Mouse (Mus musculus) brain, embryonic 14.5 days (tissue): ENCODE data around the gene Zfyve9. TPM values are rescaled to one million over a fixed set of nuclear protein-coding genes. Genes with fewer than 3 reads are reported as not detected.

ENCODE experiments used
- DNase-seq: peaks from one replicate; pipeline ENCODE4 v3.0.0-alpha.2; 2011; ENCODE audit warnings: low read depth
- CTCF ChIP-seq: fragments of 200-500 bp; IDR thresholded peaks from 2 replicates; pipeline ENCODE4 v1.5.1; 2012; ENCODE audit warnings: inconsistent platforms, mild to moderate bottlenecking, moderate library complexity, borderline replicate concordance; ENCODE audit not compliant: insufficient read depth, insufficient read length; ENCODE audit errors: extremely low read depth
- POLR2A ChIP-seq: fragments of 200-500 bp; IDR thresholded peaks from 2 replicates; pipeline ENCODE4 v1.6.1; 2012; ENCODE audit warnings: mild to moderate bottlenecking, inconsistent platforms, borderline replicate concordance; ENCODE audit not compliant: poor library complexity, insufficient read depth, insufficient read length, severe bottlenecking; ENCODE audit errors: extremely low read depth
- polyA plus RNA-seq: library from polyadenylated mRNA; depleted of rRNA; stranded (reverse); fragments of >200 nt; gene quantifications from 2 replicates; pipeline ENCODE4 v1.2.3, GENCODE M21; 2012

Gene Zfyve9
- polyA plus RNA-seq, 1 experiment, result 15.2 TPM

DNA sequence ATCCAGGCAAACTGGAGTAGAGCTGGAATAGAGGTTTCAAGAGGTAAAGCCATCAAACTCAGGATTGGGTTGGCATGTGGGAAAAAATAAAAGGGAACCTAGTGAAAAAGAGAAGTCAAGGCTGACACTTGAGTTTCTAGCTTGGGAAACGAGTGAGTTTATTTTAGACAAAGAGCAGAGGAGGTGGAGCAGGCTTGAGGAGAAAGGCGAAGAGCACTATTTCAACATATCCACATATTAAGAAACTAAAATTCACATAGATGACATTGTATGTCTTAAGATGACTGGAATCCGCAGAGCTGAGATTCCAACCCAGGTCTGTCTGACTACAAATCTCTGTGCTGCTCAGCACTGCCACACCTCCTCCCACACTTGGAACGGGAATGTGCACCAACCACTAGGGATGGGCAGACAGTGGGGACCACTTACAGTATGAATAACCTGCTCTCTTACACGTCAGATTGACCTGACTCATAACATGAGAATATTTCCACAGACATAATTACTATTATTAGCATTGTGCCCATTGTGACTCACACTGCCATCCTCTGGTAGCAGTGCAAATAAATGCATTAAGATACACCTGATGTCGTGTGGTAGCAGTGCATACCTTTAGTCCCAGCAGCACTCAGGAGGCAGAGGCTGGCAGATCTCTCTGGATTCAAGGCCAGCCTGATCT lies 8.8 kb upstream of the Zfyve9 start:
- DNase-seq, result no peak
- TF ChIP-seq CTCF (no peak), POLR2A (no peak)

DNA sequence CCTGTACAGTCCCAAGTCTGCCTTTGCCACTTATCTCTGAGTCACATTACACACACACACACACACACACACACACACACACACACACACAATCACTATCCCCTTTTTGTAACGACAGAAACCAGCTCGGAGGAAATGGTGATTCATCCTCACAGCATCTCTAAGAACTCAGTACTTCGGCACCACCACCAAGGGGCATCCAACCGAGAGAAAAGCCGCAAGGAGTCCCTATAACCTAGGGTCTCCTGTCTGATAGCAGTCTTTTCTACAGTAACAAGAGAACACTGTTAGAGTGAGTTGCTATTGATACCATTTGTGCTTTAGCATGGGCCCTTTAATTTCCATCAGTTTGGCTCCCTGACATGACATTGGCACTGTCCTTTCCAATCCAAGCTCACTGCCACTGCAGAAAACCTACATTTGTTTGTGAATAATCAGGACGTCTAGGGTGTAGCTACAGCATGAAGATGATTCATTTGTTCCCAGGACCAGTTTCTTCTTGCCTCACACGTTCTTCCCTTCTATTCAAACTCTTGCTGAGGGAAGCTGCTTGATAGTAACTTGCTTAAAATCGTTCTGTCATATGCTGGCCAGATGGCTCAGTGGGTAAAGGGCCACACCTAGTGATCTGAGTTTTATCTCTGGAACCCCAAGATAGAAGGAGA lies 2.0 kb upstream of the Zfyve9 start:
- peak; percentile 17 for DNase-seq

DNA sequence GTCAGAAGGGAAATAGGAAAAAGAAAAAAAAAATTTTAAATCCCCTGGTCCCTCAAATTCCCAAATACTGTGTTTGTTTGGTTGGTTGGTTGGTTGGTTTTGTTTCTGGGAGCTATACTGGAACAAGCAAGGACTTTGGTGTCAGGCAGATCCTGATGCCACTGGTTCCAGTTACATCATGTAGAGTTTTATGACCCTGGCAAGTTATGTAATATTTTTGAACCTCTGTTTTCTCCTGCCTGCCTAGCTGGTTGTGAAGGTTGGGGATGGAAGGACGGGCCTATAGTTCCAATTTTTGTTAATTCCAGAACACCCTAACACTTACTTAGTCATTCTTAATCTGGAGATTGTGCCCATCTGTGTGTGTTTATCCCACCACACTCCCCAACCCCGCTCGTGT lies 998 bp upstream of the Zfyve9 start:
- TF ChIP-seq POLR2A (no peak), CTCF (no peak)
- DNase-seq, result no peak

More for the DNA sequence above, 2.0 kb upstream of the Zfyve9 start:
- TF ChIP-seq POLR2A, result no peak
- no peak for TF ChIP-seq CTCF

DNA sequence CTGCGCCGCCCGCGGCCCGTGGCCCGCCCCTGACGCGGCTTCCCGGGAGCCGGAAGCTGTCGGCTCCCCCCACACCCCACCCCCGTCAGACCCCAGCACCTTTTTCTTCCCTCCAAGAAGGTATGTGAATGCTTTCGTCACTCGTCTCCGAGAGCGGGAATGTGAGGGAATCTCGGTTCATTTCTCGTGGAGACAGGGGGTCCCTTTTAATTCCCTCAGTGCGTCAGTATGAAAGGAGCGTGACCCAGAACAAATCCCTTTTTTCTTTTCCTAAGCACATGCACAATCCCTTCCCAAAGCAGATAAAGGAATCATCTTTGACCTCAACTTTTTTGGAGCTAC lies 237 bp upstream of the Zfyve9 start:
- DNase-seq, result no peak
- TF ChIP-seq CTCF, result no peak
- no peak for TF ChIP-seq POLR2A

DNA sequence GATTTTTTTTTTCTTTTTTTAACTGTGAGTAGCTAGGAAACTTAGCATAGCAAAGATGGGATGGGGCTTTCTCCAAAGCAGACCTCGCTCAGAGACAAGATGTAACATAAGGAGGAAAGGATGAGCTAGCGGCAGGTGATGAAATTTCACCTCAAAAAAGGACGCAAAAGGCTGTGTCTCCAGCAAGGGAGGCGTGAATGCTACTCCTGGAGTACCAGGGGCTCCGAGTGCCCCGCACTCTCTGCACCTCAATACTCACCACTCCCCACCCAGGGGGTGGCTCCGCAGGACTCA lies 888 bp downstream of the Zfyve9 start:
- DNase-seq, result no peak
- TF ChIP-seq POLR2A (no peak), CTCF (0 out of 2 replicates have a peak, but pooled peaks have one; percentile 8)

DNA sequence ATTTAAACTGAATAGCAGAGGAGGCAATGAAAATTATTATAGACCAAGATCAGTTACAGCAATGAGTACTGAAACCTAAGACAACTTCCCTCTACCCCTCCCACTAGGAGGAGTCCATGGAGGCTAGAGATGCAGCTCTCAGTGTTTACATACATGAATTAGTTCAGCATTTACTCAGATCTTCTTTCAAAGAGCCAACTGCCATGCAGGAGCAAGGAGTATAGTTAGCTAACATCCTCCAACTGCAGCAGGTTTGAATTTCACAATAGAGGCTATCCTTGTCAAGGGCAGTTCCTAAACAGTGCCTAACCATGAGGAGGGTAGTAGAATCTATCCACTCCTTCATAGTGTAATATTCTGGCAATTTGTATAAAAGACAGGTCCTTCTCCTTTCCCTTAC lies 12.1 kb downstream of the Zfyve9 start:
- no peak for DNase-seq
- TF ChIP-seq POLR2A (no peak), CTCF (no peak)

DNA sequence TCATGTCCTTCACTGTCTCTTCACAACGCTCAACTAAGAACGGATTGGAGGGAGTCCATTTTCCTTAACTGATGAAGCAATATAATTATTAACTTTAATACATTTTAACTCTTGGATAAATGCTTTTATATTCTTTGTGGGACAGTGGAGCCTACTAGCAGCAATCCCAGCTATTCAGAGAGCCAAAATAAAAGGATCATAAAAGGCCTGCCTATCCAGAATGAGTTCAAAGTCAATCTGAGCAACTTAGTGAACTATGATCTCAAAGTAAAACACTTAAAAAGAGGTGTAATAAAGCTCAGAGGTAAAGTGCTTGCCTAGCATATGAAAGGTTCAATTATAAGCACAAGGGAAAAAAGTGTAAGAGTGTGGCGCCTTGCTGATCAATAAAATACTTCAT lies 21.0 kb downstream of the Zfyve9 start:
- no peak for TF ChIP-seq CTCF
- TF ChIP-seq POLR2A, result no peak

DNA sequence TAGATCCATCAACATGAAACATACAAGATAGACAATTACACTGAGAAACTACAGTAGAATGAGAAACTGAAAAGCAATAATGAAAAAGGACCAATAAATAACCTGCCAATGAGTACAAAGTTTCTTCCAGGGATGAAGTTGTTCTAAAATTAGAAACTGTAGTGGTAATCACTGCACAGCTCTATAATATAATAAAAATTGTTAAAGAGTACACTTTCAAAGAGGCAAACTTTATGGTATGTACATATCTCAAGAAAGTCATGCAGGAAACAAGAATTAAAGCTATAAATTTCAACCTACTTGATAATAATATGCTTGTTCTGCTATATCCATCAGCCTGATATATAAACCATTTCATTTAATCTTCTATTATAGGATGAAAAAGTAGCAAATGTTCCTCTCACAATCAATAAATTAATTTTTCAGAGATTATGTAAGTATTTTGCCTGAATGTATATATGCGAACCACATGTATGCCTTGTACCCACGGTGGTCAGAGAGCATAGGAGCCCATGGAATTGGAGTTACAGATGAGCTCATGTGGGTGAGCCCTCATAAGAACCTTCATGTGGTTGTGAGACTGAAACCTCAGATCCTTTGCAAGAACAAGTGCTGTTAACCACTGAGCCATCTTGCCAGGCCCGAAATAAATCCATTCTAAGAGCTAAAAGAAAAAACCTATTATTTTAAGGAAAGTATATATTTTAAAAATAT lies 34.3 kb downstream of the Zfyve9 start:
- no peak for TF ChIP-seq POLR2A
- TF ChIP-seq CTCF, result no peak
- no peak for DNase-seq

More for the DNA sequence above, 21.0 kb downstream of the Zfyve9 start:
- DNase-seq, result no peak

DNA sequence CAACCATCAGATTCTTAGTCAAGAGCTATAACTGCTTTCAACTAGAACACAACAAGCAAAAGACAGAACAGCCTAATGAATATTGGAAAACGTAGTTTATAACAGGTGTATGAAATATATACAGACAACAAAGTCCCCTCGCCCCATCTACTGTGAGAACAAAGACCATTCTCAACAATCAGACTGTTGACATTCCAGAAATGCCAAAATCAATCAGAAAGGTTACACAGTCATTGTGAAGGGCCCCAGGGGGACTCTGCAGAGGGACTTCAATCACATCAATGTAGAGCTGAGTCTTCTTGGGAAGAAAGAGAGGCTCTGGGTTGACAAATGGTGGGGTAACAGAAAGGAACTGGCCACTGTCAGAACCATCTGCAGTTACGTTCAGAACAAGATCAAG lies 49.0 kb downstream of the Zfyve9 start:
- TF ChIP-seq POLR2A (no peak), CTCF (no peak)
- DNase-seq, result no peak

DNA sequence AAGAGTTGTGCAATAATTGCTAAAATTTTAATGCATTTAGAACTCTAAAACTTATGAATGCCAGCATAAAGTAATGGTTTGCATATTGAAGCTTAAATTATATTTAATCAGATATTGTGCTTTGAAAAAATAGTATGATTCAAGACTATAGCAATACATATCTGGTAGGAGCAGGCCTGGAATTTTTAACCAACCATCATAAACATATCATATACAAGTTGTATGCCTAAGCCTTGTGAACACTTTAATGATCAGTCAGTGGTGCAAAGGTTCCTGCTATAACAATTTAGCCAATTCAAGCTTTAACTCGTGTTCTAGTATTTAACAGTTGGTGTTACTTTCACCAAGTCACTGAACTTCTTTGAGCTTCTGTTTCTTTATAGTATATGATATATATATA lies 50.1 kb downstream of the Zfyve9 start:
- no peak for TF ChIP-seq CTCF
- no peak for TF ChIP-seq POLR2A
- DNase-seq, result no peak

DNA sequence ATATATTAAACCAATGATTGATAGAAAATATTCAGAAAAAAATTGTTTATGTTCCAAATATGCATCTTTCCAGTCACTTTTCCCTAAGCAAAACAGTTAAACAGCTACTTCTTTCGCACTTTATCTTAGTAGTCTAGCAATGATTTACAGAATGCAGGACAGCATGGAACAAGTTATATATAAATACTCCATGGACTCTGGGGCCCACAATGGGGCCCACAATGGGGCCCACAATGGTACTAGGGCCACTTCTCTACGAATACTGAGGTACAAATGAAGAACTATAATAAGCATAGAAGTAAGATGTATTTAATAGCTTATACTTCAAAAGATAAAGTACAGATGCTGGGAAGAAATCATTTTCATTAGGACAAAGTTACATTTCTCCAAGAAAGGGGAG lies 56.5 kb downstream of the Zfyve9 start:
- no peak for DNase-seq
- TF ChIP-seq POLR2A, result no peak
- no peak for TF ChIP-seq CTCF

DNA sequence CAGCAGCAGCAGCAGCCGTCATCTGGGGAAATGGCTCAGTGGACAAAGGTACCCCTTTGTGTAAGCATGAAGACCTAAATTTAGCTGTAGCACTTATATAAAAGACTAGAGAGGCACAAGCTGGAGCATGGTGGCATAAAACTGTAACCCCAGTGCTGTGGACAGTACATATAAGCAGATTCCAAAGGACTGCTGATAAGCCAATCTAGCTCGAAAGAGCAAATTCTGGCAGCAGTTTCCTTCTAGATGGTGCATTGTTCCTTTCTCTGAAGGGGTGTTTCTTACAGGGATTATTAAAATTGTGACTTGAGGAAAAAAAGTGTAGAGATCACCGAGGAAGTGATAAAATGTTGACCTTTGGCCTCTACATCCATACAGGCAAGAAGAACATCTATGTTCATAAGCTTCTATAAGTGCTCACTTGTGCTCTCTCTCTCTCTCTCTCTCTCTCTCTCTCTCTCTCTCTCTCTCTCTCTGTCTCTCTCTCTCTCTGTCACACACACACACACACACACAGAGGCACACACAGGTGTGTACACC lies 59.3 kb downstream of the Zfyve9 start:
- DNase-seq, result no peak
- no peak for TF ChIP-seq POLR2A
- TF ChIP-seq CTCF, result no peak

DNA sequence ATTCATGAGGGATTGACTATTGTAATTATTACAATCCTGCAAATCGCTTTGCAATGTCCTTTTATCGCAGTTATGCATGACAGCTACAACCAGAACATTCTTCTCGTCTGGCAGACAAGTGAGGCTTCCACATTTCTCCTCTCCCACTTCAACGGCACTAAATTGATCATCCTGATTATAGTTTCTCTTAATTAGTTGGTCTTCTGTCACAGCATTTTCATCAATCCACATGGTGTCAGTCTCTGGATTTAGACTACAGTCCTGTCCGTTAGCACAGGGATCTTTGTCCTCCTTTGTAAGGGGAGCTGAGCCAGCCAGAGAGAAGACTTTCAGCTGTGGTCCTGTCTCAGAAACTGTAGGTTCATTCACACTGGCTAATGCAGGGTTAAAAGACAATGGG lies 61.2 kb downstream of the Zfyve9 start, which contains the start of gene 3110021N24Rik:
3110021N24Rik (plus strand) TSS at position 301 of the 400 bp plus-strand sequence.
- TF ChIP-seq POLR2A (no peak), CTCF (no peak)
- no peak for DNase-seq
